Mouse (Mus musculus): ENCODE measurements around the gene Nktr.

DNA sequence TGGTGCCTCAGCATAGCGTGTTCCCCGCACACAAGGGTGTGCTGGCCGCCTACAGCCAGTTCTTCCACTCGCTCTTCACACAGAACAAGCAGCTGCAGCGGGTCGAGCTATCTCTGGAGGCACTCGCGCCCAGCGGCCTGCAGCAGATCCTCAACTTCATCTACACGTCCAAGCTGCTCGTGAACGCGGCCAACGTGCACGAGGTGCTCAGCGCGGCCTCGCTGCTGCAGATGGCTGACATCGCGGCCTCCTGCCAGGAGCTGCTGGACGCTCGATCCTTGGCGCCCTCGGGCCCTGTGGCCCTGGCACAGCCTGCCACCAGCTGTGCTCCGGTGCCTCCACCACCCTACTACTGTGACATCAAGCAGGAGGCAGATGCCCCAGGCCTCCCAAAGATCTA, 43.8 kb downstream of the Nktr start:
- TF ChIP-seq MYB (IDR thresholded peaks at IDR 0.05; ENCODE audit: low read depth, low read length) (no peak), GATA1 (IDR thresholded peaks at IDR 0.05; ENCODE audit: low read depth, low read length) (no peak), EP300 (IDR thresholded peaks at IDR 0.05; ENCODE audit: low read depth in 1 of 2, low read length in 2 of 2) (no peak), POLR2A (IDR thresholded peaks at IDR 0.05; ENCODE audit: control insufficient read depth in 1 of 2, insufficient read depth in 1 of 2, low read depth in 1 of 2, low read length in 2 of 2, poor library complexity in 1 of 2) (no peak), ZMIZ1 (IDR thresholded peaks at IDR 0.05; ENCODE audit: low read depth, low read length) (no peak), NRF1 (IDR thresholded peaks at IDR 0.05; ENCODE audit: insufficient read depth, low read depth, low read length, poor library complexity, severe bottlenecking) (no peak), POLR2AphosphoS2 (IDR thresholded peaks at IDR 0.05; ENCODE audit: low read length) (no peak), USF1 (IDR thresholded peaks at IDR 0.05; ENCODE audit: low read depth, low read length) (no peak)

Measured in MEL (cell line).